Mouse (Mus musculus) hindbrain, embryonic 14.5 days (tissue): Measurements from ENCODE around the gene Epn3. TPM values are rescaled to one million over a fixed set of nuclear protein-coding genes. Genes with fewer than 3 reads are reported as not detected.

ENCODE experiments used
- ATAC-seq: fragments of 200-750 bp; cut with Nextera tagmentation; 2 replicates; pipeline ENCODE4 v1.8.0; 2017; ENCODE audit warnings: moderate number of reproducible peaks, mild to moderate bottlenecking, moderate TSS enrichment, moderate library complexity; ENCODE audit not compliant: low FRiP score
- DNase-seq: peaks from one replicate; pipeline ENCODE4 v3.0.0-alpha.2; 2015; ENCODE audit warnings: low spot score
- H3K27ac ChIP-seq: fragments of 300-500 bp; sonication (generic); 2 replicates; pipeline ENCODE4 v1.5.1; 2014; ENCODE audit warnings: mild to moderate bottlenecking, moderate library complexity
- H3K27me3 ChIP-seq: fragments of 300-500 bp; sonication (generic); 2 replicates; pipeline ENCODE4 v1.6.1; 2014; ENCODE audit warnings: mild to moderate bottlenecking, low read length, mixed read lengths; ENCODE audit not compliant: control insufficient read depth, insufficient read depth
- H3K36me3 ChIP-seq: fragments of 300-500 bp; sonication (generic); replicated peaks from 2 replicates; pipeline ENCODE4 v1.6.1; 2014; ENCODE audit not compliant: control insufficient read depth, insufficient read depth
- H3K4me1 ChIP-seq: fragments of 300-500 bp; sonication (generic); replicated peaks from 2 replicates; pipeline ENCODE4 v1.6.1; 2014; ENCODE audit warnings: antibody characterized with exemption, low read length, mixed read lengths; ENCODE audit not compliant: control insufficient read depth, insufficient read depth
- H3K4me2 ChIP-seq: fragments of 300-500 bp; sonication (generic); replicated peaks from 2 replicates; pipeline ENCODE4 v1.6.1; 2014; ENCODE audit warnings: mild to moderate bottlenecking, moderate library complexity
- H3K4me3 ChIP-seq: fragments of 300-500 bp; sonication (generic); replicated peaks from 2 replicates; pipeline ENCODE4 v1.5.1; 2014; ENCODE audit warnings: mild to moderate bottlenecking, low read length
- H3K9ac ChIP-seq: fragments of 300-500 bp; sonication (generic); 2 replicates; pipeline ENCODE4 v1.6.1; 2014
- H3K9me3 ChIP-seq: fragments of 300-500 bp; sonication (generic); 2 replicates; pipeline ENCODE4 v1.6.1; 2016; ENCODE audit warnings: low read length; ENCODE audit not compliant: control insufficient read depth
- WGBS: fragments of 180-500 bp; shearing (Covaris S2); extraction: QIAGEN DNeasy Blood & Tissue Kit; methylation state at CpG from one replicate; pipeline ENCODE4 v1.1.7; 2014; 5-methylcytosine and 5-hydroxymethylcytosine counted together
- polyA plus RNA-seq: library from polyadenylated mRNA; unstranded; fragments of >200 nt; fragmentation: Nextera tagmentation; extraction: Ambion mirVana; gene quantifications from 2 replicates; pipeline ENCODE4 v1.2.1, GENCODE M21; 2014

Epn3 gene
- polyA plus RNA-seq, 1 experiment from 2014 or later = 2.0 TPM

GRCm38 (mm10) chr11:94539761-94540160, 40.0 kb upstream of the Epn3 start:
- WGBS = 84% methylated on average over 6 of the region's 7 CpGs
- peaks cover 6% of the 10 kb centered on the region; the same call in 1 of the 2 replicates for H3K36me3 ChIP-seq
- no peak overlapping the region for H3K27ac ChIP-seq
- ATAC-seq (no peak), DNase-seq (no peak)
- H3K4me2 ChIP-seq = no peak overlapping the region
- H3K4me1 ChIP-seq = no peaks in the 10 kb centered on the region
- H3K27me3 ChIP-seq = no peaks in the 10 kb centered on the region
- H3K9me3 ChIP-seq = no peaks in the 10 kb centered on the region
- H3K4me3 ChIP-seq = no peak overlapping the region
- H3K9ac ChIP-seq = no peak overlapping the region

GRCm38 (mm10) chr11:94538733-94539292, 39.0 kb upstream of the Epn3 start:
- Histone ChIP-seq H3K27me3 (no peaks in the 10 kb centered on the region), H3K4me1 (no peaks in the 10 kb centered on the region), H3K9ac (no peak overlapping the region), H3K4me3 (no peak overlapping the region), H3K4me2 (no peak overlapping the region), H3K27ac (no peak overlapping the region), H3K9me3 (no peaks in the 10 kb centered on the region), H3K36me3 (peaks cover 6% of the 10 kb centered on the region; the same call in 1 of the 2 replicates)
- WGBS = 71% methylated on average over 8 of the region's 8 CpGs
- ATAC-seq (no peak), DNase-seq (no peak)

GRCm38 (mm10) chr11:94533171-94533570, 33.4 kb upstream of the Epn3 start:
- ATAC-seq = no peak
- Histone ChIP-seq H3K4me3 (no peak overlapping the region), H3K36me3 (no peaks in the 10 kb centered on the region), H3K4me1 (no peaks in the 10 kb centered on the region), H3K9ac (no peak overlapping the region), H3K9me3 (no peaks in the 10 kb centered on the region), H3K4me2 (no peak overlapping the region), H3K27ac (no peak overlapping the region), H3K27me3 (no peaks in the 10 kb centered on the region)
- WGBS = 74% methylated on average over 8 of the region's 8 CpGs
- no peak for DNase-seq

- H3K27me3 ChIP-seq = no peaks in the 10 kb centered on the region
- no peak overlapping the region for H3K4me3 ChIP-seq
- DNase-seq = no peak
- no peaks in the 10 kb centered on the region for H3K9me3 ChIP-seq
- H3K4me1 ChIP-seq = no peaks in the 10 kb centered on the region
- 56% methylated on average over 3 of the region's 3 CpGs for WGBS
- no peak for ATAC-seq
- H3K27ac ChIP-seq = no peak overlapping the region
- H3K9ac ChIP-seq = no peak overlapping the region
- H3K36me3 ChIP-seq = no peaks in the 10 kb centered on the region
- H3K4me2 ChIP-seq = no peak overlapping the region
Observed at GRCm38 (mm10) chr11:94528879-94529278, 29.1 kb upstream of the Epn3 start.

- Histone ChIP-seq H3K36me3 (no peaks in the 10 kb centered on the region), H3K27me3 (no peaks in the 10 kb centered on the region), H3K4me3 (no peak overlapping the region), H3K9me3 (no peaks in the 10 kb centered on the region), H3K4me2 (no peak overlapping the region), H3K9ac (no peak overlapping the region), H3K27ac (no peak overlapping the region), H3K4me1 (no peaks in the 10 kb centered on the region)
- DNase-seq (no peak), ATAC-seq (no peak)
- WGBS = 41% methylated on average over 9 of the region's 9 CpGs
Observed at GRCm38 (mm10) chr11:94526171-94526879, 26.6 kb upstream of the Epn3 start.

- Histone ChIP-seq H3K9ac (peak within 1 kb of the TSS; percentile 55), H3K4me1 (no peaks in the 10 kb centered on the region), H3K4me3 (peak within 1 kb of the TSS; percentile 43), H3K9me3 (no peaks in the 10 kb centered on the region), H3K27me3 (no peaks in the 10 kb centered on the region), H3K36me3 (no peaks in the 10 kb centered on the region), H3K4me2 (peak within 1 kb of the TSS; percentile 79), H3K27ac (peak within 1 kb of the TSS; percentile 3; the same call in 1 of the 2 replicates)
- WGBS = 1% methylated on average over 42 of the region's 42 CpGs
- peak; percentile 74 for ATAC-seq
- DNase-seq = peak; percentile 71
Observed at GRCm38 (mm10) chr11:94521219-94521843, 21.6 kb upstream of the Epn3 start, which contains the start of gene Mycbpap. TSS of gene Mycbpap (minus strand) at chr11:94521742.

- H3K4me3 ChIP-seq = no peak overlapping the region
- WGBS = 63% methylated on average over 9 of the region's 9 CpGs
- H3K36me3 ChIP-seq = no peaks in the 10 kb centered on the region
- H3K9ac ChIP-seq = no peak overlapping the region
- no peak overlapping the region for H3K4me2 ChIP-seq
- no peaks in the 10 kb centered on the region for H3K4me1 ChIP-seq
- no peaks in the 10 kb centered on the region for H3K27me3 ChIP-seq
- DNase-seq = no peak
- H3K9me3 ChIP-seq = no peaks in the 10 kb centered on the region
- H3K27ac ChIP-seq = no peak overlapping the region
- no peak for ATAC-seq
Observed at GRCm38 (mm10) chr11:94513452-94513851, 13.7 kb upstream of the Epn3 start.

- WGBS = 94% methylated on average over 10 of the region's 10 CpGs
- H3K9ac ChIP-seq = no peak overlapping the region
- no peak overlapping the region for H3K4me2 ChIP-seq
- no peaks in the 10 kb centered on the region for H3K4me1 ChIP-seq
- H3K9me3 ChIP-seq = no peaks in the 10 kb centered on the region
- H3K36me3 ChIP-seq = no peaks in the 10 kb centered on the region
- no peak overlapping the region for H3K4me3 ChIP-seq
- ATAC-seq (no peak), DNase-seq (no peak)
- H3K27ac ChIP-seq = no peak overlapping the region
- no peaks in the 10 kb centered on the region for H3K27me3 ChIP-seq
Observed at GRCm38 (mm10) chr11:94508976-94509375, 9.2 kb upstream of the Epn3 start.

GRCm38 (mm10) chr11:94501482-94501881, 1.7 kb upstream of the Epn3 start:
- WGBS = 92% methylated on average over 8 of the region's 8 CpGs
- DNase-seq (no peak), ATAC-seq (no peak)
- H3K4me1 ChIP-seq = peaks cover 21% of the 10 kb centered on the region
- no peak overlapping the region for H3K9ac ChIP-seq
- no peaks in the 10 kb centered on the region for H3K36me3 ChIP-seq
- no peak overlapping the region for H3K4me3 ChIP-seq
- H3K4me2 ChIP-seq = no peak overlapping the region
- H3K27ac ChIP-seq = no peak overlapping the region
- no peaks in the 10 kb centered on the region for H3K9me3 ChIP-seq
- peaks cover 26% of the 10 kb centered on the region for H3K27me3 ChIP-seq
